Mouse (Mus musculus) heart, embryonic 15.5 days (tissue): Measurements from ENCODE around the gene Txndc16. TPM values are rescaled to one million over a fixed set of nuclear protein-coding genes. Genes with fewer than 3 reads are reported as not detected.

Experiments
- polyA plus RNA-seq: library from polyadenylated mRNA; unstranded; fragments of >200 nt; fragmentation: Nextera tagmentation; extraction: Ambion mirVana; gene quantifications from 2 replicates; pipeline ENCODE4 v1.2.1, GENCODE M21; 2015

The Txndc16 gene
- polyA plus RNA-seq, 1 experiment from 2014 or later, result 11.8 TPM

Other genes starting within 250 kb of the Txndc16 start
- gene Ptger2, start 232.1 kb downstream of the Txndc16 start, polyA plus RNA-seq, result 0.18 and 0.44 TPM in 2 replicates
- gene Gpr137c, start 611 bp downstream of the Txndc16 start, polyA plus RNA-seq, result 3.1 TPM in 2 replicates
- 28.6 and 35.2 TPM in 2 replicates for gene Ero1l, start 98.4 kb upstream of the Txndc16 start, polyA plus RNA-seq
- gene Psmc6, start 109.5 kb upstream of the Txndc16 start, polyA plus RNA-seq, result 104 and 117 TPM in 2 replicates
- 58.8 and 61.1 TPM in 2 replicates for gene Styx, start 130.8 kb upstream of the Txndc16 start, polyA plus RNA-seq
- gene Gnpnat1, start 184.6 kb upstream of the Txndc16 start, polyA plus RNA-seq, result 21.8 and 21.9 TPM in 2 replicates